Mouse (Mus musculus) layer of hippocampus, adult 11-12 months (tissue): Measurements from ENCODE around the gene Cadm3.
"Not testable (repeated sequence)": the region's sequence is repeated elsewhere in the genome, so short reads cannot be mapped to it uniquely, and the experiment has no call there.

Experiments
- DNase-seq: peaks from one replicate; pipeline ENCODE4 v3.0.0; 2022; ENCODE audit warnings: low spot score

The Cadm3 gene

GRCm38 (mm10) chr1:173322249-173322627 lies 45.3 kb downstream of the Cadm3 start:
- no peak for DNase-seq

- DNase-seq = no peak
These were observed 45.8 kb downstream of the Cadm3 start for GRCm38 (mm10) chr1:173321593-173322248.

- DNase-seq = no peak
These were observed 49.5 kb downstream of the Cadm3 start for GRCm38 (mm10) chr1:173317925-173318477.

GRCm38 (mm10) chr1:173315725-173316124 lies 51.8 kb downstream of the Cadm3 start:
- no peak for DNase-seq

- DNase-seq = not testable (repeated sequence)
These were observed 53.9 kb downstream of the Cadm3 start for GRCm38 (mm10) chr1:173313535-173314050.

- not testable (repeated sequence) for DNase-seq
These were observed 64.7 kb downstream of the Cadm3 start for GRCm38 (mm10) chr1:173302795-173303194.
